Mouse (Mus musculus) ES-E14 (cell line): ENCODE measurements at regions not wholly inside any gene's neighbourhood (a gene's known extent, or its start where the extent isn't known, plus 50 kb on each side); places are given as distances from the start of the nearest gene placed in this dataset.

Source experiments
- CHD2 ChIP-seq: IDR thresholded peaks from 2 replicates; pipeline ENCODE4 v1.6.1; 2014; ENCODE audit warnings: mild to moderate bottlenecking, low read depth, low read length, inconsistent platforms
- HCFC1 ChIP-seq: IDR thresholded peaks from 2 replicates; pipeline ENCODE4 v1.6.1; 2012; ENCODE audit warnings: low read length, inconsistent platforms, borderline replicate concordance; ENCODE audit not compliant: insufficient read depth
- MAFK ChIP-seq: IDR thresholded peaks from 2 replicates; pipeline ENCODE4 v1.6.1; 2014; ENCODE audit warnings: mild to moderate bottlenecking, low read depth, low read length, inconsistent platforms; ENCODE audit not compliant: insufficient read depth
- ZC3H11A ChIP-seq: IDR thresholded peaks from 2 replicates; pipeline ENCODE4 v1.6.1; 2012; ENCODE audit warnings: low read depth, mild to moderate bottlenecking, inconsistent platforms, low read length, borderline replicate concordance
- ZNF384 ChIP-seq: IDR thresholded peaks from 2 replicates; pipeline ENCODE4 v1.6.1; 2012; ENCODE audit warnings: low read depth, low read length, inconsistent platforms

GRCm38 (mm10) chr8:107726716-107727115, 138.5 kb upstream of the Psmd7 start:
- TF ChIP-seq ZNF384 = no peak
- no peak for TF ChIP-seq MAFK
- TF ChIP-seq ZC3H11A = no peak
- TF ChIP-seq HCFC1 = no peak
- TF ChIP-seq CHD2 = no peak
